Mouse (Mus musculus) embryo, embryonic 10.5 days (tissue): ENCODE measurements around the gene Asb15.

Experiments used
- DNase-seq: peaks from one replicate; pipeline ENCODE4 v3.0.0-alpha.2; 2015; ENCODE audit warnings: low spot score

Asb15 gene

DNA sequence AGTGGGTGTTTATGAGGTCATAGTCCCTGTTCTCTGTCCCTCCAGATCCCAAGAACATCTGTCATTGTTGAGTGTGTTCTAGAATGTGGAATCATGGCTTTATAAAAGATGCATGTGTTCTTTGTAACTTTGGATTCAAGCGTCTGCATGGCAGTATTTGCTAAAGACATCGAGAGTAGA, at the start of gene Asb15:
TSS of gene Asb15 (plus strand) at position 81 of the 180 bp plus-strand sequence.
- DNase-seq: no peak

DNA sequence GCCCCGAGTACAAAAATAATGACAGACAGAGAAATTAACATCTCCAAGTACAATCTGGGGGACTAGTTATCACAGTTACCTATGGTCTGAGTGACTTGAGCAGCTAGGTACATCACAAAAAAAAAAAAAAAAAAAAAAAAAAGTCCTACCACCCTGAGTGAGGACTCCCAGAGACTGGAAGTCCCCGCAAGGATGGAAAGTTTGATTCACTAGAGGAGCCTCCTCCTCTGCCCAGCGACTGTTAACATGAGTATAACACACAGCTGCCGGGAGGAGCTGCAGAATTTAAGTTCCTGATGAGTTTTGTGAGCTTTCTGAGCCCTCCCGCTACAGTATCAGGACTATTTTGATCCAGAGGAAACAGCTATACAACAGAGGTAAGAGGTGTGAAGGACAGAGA, 41.4 kb upstream of the Asb15 start:
- no peak for DNase-seq

DNA sequence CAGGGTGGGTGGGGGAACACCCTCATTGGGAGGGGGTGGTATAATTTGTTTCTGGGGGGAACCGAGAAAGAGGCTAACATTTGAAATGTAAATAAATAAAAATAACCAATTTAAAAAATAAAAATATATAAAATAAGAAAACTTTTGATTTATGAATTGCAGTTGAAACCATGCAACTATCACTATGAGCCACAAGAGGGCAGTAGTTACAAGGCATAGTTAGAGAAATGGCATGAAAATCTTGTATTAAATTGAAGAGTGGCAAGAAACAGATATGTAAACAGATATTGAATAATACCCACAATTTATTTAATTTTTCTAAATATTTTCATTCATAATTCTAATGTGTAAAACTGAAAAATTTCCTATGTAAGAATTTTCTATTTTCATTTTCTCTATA, 37.6 kb upstream of the Asb15 start:
- peak; percentile 34 for DNase-seq

DNA sequence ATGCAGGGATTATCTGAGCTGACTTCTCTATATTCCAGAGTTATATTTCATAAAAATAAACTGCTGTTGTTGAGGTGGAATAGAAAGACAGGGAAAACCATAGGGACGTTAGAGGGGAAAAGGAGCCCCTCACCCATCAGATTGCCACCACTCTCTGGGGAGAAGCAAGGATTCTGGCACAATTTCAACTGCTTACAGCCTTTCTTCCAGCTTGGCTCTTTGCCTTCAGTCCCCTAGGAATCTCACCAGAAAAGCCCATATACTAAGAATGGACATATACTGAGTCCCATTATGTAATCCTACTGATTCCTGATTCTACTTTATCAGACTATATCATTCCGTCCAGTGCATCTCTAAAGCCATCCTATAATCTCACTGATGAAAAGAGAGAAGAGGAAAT, 23.8 kb upstream of the Asb15 start:
- no peak for DNase-seq

DNA sequence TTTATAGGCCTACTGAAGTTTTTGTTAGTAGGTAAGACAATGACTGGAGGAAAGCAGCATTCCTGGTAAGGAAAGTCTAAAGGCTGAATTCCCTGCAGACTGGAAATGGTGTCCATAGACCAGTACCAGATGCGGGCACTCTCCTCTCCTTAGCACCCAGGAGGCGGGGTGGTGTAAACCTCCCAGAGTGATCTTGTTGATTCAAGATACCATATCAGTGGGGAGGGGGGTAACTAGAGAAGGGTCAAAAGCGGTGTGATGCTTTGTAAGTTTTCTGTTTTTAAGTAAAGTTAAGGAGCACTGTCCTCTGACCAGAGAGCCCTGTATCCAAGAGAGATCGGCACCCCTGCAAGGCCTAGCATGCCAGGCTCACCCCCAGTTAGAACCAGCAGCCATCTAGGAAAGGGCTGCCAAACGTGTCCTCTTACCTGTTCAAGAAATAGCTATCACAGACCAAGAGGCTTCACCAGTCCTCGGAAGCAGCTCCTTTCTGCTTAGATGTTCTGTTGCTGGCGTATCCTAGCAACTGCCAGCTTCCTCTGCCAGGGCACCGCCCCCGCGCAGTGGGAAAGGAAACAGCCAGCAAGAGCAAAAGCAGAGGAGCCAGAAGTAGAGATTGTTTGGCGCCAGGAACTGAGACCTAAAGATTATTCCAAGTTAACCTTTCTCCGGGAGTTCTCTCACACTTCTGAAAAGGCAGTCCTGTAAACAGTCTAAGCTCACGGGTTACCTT, 13.2 kb upstream of the Asb15 start, which contains the start of gene Iqub:
TSS of gene Iqub (minus strand) at position 516 of the 733 bp plus-strand sequence.
- peak; percentile 77 for DNase-seq

DNA sequence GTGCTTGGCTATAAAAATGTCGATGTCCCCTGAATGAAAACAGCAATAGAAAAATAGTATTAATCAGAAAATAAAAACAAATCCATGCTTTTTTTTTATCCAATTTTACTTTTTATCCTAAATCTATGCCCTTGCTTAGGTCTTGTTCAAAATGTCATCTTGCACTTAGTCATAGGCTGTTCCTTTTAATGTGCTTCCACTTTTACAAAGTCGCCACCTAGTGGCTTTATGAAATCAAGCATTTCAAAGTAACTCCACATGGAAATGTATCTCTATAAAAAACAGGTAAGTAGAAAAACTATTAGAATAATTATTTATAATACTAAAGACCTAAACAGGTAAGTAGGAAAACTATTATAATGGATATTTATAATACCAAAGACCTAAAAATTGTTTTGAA, 11.7 kb upstream of the Asb15 start:
- DNase-seq: peak; percentile 57

DNA sequence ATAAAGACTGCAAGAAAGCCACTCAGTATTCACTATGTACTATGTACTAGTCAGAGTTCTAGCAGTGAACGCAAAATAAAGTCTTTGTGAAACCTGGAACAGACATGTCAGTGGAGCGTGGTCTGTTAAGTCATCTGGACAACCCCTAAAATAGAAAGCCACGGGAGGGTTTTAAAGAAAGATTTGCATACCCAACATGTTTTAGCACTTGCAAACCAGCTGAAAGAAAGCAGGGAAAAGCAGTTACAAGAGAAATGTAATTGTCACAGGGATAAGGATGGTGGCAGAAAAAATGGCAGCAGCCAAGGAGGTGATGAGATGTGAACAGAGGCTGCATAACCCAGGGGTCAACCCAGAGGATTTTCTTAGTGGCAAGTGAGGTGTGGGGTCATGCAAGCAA, 2.2 kb upstream of the Asb15 start:
- no peak for DNase-seq

DNA sequence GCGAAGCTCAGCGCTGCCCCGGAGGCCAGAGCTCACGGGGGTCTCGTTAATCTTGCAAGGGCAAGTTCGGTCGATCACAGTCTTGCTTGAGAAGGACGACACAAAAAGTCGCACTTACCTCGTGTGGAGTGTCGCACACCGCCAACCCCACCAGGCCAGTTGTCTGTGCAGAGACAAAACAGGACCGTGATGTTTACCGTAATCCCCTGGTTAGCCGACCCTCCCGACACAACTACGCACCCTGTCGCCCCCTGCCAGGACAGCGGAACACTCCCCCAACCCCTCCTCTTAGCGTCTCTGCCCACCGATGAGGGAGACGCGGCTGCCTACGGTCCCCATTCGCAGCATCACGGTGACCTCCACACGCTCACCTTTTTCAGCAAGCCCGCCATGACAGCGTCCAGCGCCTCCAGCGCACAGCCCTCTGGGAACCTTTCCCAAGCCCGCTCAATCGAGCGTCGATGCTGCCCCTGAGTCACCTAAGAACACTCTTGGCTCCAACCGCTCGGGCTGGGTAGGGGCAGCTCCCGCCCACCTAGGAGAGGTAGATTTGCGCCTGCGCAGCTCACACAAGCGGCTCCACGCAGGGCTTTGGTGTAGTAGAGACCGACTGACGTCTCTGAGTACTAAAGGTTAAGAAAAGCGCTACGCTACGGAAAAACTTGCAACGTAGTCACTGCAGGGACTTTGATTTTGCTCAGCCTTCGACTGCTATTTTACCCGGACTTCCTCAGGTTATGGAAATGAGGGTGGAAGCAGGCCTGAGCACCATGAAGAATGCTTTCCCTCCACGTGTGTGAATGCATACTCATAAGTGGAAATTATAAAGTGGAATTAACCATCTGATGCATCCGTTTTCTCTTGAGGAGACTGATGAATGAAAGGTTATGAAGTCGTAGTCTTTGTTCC, 535 bp upstream of the Asb15 start, which contains the start of gene Ndufa5:
TSS of gene Ndufa5 (minus strand) at position 859 of the 909 bp plus-strand sequence.
- peak; percentile 98 for DNase-seq

DNA sequence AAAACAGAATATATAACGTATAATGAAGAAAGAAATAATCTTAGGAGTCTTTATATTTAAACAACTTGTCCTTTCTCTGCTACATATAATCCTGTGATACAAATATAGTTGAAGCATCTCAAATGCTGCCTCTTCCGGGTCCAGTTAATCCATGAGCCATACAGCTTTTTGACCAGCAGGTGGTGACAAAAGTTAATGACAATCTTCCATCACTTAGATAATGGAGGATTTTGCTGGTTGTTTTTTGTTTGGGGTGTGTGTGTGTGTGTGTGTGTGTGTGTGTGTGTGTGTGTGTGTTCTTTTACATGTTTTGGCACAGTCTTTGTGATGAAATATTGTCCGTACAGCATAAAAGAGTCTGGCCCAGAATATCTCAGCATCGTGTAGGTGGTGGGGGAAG, 2.2 kb downstream of the Asb15 start:
- DNase-seq: peak; percentile 80

DNA sequence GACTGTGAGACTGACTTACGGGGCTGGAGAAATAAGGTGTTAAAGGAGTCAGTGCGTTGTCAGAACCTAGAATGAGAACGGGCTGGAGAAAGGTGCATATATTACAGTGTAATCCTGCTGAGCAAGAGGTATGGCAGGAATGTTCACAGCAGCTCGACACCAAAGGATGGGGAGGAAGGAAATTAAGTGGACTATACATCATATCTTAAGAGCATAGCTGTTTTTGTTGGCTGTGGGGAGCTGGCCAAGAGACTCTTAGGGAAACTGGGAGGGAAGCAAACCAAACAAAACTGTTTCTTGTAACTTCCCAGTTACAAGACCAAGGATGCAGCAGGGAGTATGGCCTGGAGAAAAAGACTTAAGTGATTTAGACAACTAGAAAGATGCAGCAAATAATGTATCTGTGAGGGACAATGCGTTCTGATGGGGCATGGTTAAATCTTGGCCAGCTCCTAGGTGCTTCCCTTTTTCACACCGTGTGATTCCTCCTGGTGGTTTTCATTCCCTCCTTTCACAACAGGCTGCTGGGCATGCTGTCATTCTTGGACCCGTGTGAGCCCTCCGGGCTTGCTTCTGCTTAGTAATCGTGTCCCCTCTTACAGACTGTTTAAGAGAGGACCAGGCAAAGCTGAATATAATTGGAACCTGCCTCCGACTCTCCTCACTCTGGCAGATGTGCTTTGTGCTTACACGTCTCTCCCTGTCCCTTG, 2.9 kb downstream of the Asb15 start:
- no peak for DNase-seq

DNA sequence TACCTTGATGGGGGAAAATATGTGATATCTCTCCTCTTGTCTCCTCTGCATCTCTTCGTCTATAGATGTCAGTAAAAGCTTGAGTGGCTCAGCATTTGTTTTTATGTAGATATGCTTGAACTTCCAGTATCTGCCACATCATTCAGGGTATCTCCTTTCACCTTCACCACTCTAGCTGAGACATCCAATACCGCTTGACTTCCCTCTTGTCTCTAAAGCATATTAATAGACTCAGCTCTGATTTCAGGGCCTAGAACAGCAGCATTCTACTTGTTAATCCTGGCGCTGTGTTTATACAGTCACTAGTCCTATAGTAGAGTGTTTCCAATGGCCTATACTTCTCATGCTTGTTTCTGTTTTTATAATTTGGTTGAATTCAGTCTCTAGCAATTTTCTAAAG, 4.9 kb downstream of the Asb15 start:
- DNase-seq: no peak

DNA sequence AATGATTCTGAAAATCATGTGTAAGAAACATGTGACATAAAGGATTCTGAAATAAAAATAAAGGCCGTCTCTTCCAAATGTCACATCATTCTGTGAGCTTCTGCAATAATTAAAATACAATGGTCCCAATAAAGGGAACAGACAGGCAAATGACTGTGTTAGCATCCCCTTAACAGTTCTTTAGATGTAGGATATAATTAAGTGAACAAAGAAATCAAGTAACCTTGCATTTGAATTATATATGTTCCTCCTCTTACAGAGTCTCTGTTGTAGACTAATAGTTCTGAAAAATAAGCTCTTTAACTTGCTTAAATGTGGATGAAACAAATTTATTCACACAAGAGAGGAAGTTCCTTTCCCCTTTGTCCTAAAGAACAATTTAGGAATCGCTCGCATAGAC, 10.5 kb downstream of the Asb15 start:
- DNase-seq: no peak

DNA sequence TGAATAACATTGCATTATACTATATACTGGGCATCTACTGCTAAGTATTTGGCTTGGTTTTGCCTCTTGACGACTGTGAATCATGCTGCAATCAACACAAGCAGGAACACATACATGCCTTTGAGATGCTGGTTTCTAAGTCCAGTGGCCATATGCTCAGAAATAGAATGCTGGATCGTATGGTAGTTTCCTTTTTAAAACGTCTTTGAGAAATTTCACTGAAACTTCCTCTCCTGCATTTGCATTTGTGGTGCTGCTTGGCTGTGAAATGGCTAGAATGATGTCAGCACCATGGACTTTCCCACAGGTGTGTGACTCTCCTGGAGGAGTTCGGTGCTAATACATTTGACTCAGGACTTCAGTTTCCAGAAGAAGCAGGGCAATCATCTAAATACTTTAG, 12.2 kb downstream of the Asb15 start:
- no peak for DNase-seq

DNA sequence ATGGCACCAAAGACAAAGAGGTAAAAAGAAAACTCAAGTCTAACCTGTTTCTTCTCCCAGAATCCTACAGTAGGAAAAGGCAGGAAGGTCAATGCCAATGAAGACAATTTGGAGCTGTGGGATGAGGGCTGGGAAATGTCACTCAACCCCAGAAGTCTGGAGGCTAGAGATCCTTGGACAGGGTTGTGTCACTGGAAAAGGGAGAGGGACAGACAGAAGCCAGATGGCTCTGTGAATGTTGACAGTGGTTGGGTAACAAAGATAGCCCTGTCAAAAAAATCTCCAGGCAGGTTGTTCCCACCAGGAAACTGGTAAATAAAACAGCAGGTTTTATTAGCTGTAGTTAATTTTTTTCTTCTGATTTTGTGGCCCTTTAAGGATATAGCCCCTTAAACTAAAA, 14.4 kb downstream of the Asb15 start:
- no peak for DNase-seq

DNA sequence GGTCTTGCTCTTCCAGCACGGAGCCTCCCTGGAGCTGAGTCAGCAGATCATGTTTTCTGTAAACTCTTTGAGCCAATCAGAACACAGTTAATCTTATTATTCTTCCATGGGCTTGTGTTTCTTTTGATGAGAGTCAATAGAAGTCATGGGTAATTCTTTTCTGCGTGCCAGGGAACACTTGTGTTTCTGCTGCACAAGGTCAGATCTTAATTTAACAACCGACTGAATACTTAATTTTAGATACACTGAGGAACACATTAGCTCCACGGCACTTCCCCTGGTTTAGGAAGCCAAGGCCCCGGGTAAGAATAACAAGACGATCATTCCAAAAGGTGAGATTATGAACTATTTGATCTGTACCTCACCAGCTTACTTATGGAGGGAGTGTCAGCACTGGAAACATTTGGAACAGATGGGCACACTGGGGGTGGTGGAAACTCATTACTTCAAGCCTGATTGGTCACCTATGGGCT, 15.2 kb downstream of the Asb15 start:
- no peak for DNase-seq

DNA sequence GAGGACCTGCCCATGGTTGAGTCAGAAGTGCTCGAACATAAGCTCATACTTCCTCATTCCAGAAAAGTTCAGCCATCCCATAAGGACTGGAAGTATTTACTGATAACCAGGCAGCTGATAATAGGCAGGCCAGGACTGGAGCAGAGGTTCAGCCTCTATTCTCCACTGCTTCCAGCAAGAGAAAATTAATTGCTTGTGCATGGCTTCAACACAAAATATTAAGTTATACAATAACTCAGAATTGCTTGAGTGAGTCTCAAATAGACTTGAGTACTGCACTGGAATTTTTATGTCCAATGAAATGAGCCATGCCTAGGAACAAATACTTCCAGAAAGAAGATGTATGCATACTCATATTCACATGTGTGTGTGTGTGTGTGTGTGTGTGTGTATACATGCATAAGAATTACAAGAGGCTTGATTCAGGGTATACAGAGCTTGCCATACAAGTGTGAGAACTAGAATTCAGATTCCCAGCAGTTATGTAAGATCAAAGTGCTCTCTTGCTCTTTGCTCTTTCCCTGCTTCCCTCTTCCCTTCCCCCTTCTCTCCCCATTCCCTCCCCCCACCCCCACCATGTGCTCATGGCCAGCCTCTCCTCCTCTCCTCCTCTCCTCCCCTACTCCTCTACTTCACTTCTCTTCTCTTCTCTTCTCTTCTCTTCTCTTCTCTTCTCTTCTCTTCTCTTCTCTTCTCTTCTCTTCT, 18.9 kb downstream of the Asb15 start:
- no peak for DNase-seq

DNA sequence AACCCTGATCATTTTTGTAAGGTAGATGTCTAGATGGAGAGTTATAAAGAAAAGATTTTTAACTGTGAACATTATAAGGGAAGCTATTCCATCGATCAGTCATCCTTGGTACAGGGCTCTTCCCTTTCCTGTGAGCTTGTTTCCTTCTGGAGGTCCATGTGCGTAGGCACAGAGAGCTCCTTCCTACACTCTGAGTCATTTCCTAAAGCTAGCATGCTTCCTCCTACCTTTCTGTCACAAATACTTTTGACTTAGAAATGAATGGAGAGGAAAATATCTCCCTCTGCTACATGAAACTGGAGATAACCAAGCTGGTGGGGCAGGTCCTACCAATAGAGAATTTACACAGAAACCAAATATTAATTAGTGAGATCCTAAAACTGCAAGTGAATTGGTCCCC, 21.9 kb downstream of the Asb15 start:
- DNase-seq: no peak

DNA sequence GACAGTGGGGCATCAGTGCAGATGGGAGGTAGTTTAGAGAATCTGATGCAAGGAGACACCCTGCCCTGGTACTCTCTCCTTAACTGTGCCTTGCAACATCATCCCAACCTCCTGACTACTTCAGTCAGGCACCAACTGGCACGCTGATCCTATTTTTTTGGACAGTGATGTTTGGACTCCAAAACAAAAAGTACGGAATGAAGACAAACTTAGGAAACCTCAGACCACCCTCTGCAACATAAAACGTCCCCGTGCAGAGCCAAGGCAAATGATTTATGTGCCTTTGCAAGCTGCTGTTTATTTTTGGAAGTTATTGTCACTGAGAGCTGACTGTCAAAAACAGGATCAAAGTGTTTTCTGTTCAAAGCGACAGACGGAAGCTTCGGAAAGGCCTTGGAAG, 24.1 kb downstream of the Asb15 start:
- DNase-seq: no peak

DNA sequence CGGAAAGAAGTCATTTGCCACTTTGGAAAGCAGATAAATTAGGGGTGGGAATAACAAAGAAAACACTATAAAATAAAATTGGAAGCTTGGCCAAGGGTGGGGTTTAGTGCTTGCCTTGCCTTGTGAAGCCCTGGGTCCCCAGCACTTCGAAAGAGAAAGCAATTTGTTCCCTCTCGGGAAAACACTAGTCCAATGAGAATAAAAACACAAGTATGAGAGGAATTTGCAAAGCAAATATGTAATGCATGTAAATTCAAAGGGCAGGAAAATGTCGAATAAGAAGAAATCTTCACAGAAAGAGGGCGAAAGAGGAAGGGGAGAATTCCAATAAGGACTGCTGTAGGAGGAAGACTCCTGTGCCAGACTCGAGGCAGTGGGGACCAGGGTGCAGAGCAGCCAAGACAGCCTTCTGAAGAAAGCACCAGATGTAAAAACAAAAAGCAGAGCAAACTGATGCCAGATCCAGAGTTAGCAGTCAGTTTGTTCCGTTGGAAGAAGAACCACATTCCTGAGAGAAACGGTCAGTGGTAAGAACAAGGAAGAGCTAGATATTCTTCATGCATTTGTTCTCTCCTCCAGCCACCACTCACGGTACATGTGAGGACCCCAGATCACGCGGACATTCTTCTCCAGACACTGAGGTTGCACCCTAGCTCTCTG, 26.6 kb downstream of the Asb15 start:
- DNase-seq: no peak

DNA sequence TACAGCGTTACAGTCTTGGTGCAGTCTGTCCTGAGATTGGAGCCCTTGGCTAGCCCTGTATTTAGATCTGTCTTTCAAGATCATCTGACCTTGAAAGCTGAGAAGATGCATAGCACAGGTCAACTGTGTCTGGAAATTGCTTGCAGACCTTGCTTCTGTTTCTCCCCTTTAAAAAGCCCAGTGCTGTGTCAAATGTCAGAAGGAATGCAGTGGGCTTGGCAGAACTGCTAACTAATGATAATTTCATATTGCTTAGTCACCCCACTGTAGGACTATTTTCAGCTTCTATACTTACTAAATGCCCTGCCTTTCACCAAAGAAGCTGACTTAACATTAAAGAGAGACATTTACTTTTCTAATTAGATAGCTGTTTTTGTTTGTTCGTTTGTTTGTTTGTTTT, 27.5 kb downstream of the Asb15 start:
- peak; percentile 37 for DNase-seq

DNA sequence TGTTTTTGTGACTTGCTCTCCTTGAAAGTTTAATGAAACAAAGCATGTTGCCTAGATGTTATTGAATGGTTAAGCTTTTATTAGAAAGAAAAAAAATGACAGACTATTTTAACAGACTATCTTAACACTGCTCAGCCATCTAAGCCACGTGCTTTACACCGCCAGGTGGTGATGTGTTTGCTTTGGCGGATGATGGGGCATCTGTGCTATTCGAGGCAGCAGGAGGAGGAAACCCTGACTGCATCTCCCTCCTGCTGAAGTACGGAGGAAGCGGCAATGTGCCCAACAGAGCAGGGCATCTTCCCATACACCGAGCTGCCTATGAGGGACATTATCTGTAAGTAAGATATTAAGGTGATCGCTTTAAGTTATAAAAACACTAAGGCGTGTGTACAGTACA, 36.1 kb downstream of the Asb15 start:
- DNase-seq: no peak

DNA sequence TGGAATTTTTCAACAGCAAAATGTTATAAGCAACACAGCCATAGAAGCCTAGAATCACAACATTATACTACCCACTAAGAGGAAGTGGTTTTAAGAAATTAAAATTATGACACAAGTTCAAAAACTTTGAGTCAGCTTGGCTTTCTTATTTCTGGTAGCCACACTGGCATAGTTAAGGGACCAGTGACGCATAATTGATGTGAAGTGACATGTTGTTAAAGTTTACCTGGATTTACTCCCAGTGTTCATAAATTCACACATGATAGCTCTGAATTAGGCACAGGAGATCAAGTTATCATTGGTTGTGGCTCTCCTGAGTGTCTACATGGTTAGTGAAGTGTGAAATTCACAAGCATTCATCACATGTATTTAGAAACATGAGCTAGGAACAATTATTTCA, 36.9 kb downstream of the Asb15 start:
- no peak for DNase-seq
